Mouse (Mus musculus) spleen, embryonic (tissue): ENCODE measurements around the gene Csl.

Experiments used
- CTCF ChIA-PET: fragments of 350-600 bp; sonication (Branson Sonifier 250); formaldehyde crosslinking; loops from one replicate; lab custom pipeline; 2022; lab: Charles Lee

The Csl gene

GRCm38 (mm10) chr10:99759558-99759957 lies at the start of gene Csl:
Gene Csl (minus strand): TSS chr10:99759658.
- CTCF ChIA-PET, result no interaction called here

GRCm38 (mm10) chr10:99789418-99789817 lies 30.0 kb upstream of the Csl start:
- CTCF ChIA-PET, result no interaction called here

GRCm38 (mm10) chr10:99774228-99775120 lies 15.0 kb upstream of the Csl start:
- CTCF ChIA-PET, result no interaction called here

- CTCF ChIA-PET, result interaction anchor here (0.6 kb wide), 1 partner anchor 33 kb away, joined by 4 read pairs; no protein-coding TSS in a partner anchor
Measured at GRCm38 (mm10) chr10:99750146-99750545, 9.3 kb downstream of the Csl start.

GRCm38 (mm10) chr10:99748668-99749260 lies 10.7 kb downstream of the Csl start:
- CTCF ChIA-PET, result no interaction called here

GRCm38 (mm10) chr10:99748009-99748408 lies 11.4 kb downstream of the Csl start:
- CTCF ChIA-PET, result no interaction called here

- CTCF ChIA-PET, result no interaction called here
Measured at GRCm38 (mm10) chr10:99741609-99742280, 17.7 kb downstream of the Csl start.

- CTCF ChIA-PET, result no interaction called here
Measured at GRCm38 (mm10) chr10:99713129-99713528, 46.3 kb downstream of the Csl start.

GRCm38 (mm10) chr10:99711567-99711966 lies 47.9 kb downstream of the Csl start:
- CTCF ChIA-PET, result interaction anchor here (0.6 kb wide), 1 partner anchor 359 kb away, joined by 4 read pairs; no protein-coding TSS in a partner anchor
